Mouse (Mus musculus) kidney, postnatal 36 days (tissue): ENCODE data around the gene Adam19.

ENCODE experiments used
- DNase-seq, 2 experiments: peaks; one replicate each; pipeline ENCODE4 v3.0.0; 2021 to 2022; ENCODE audit warnings: mixed read lengths in 2 of 2

Gene Adam19

DNA sequence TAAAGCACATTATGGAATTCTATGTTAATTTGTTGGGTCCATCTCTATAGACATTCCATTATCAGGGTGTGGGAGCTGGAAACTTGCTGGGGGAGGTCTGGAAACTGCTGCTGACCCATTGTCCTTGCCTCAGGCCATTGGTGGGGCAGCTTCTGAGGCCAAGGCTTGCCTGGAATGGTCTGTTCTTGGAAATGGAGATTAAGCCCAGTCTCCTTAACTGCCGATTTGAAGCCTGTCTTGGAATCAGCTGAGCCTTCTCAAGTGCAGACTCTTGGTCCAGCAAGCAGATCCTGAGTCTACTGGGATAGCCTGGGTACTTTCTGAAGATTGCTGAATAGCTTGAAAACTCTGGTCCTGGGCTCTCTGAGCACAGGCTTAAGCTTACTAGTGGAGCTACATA is 51.3 kb downstream of the Adam19 start:
- no peak for DNase-seq

DNA sequence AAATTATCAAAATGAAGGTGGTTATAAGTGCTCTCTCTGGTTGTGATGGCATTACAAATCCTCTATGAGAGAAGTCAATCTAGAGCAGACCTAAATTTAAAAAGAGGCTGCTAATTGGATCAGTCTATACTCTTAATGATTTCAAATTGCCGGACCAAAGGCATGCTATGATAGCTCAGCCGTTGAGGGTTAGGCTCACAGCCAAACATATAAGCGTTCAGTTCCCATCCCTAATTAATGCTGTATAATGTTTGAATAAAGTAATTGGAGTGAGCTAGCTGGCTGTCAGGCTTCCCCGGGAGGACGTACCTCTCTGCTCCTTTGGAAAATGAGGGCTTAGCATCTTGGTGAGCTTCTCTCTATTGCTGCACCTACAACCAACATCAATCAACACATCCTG is 53.4 kb downstream of the Adam19 start:
- DNase-seq = no peak

DNA sequence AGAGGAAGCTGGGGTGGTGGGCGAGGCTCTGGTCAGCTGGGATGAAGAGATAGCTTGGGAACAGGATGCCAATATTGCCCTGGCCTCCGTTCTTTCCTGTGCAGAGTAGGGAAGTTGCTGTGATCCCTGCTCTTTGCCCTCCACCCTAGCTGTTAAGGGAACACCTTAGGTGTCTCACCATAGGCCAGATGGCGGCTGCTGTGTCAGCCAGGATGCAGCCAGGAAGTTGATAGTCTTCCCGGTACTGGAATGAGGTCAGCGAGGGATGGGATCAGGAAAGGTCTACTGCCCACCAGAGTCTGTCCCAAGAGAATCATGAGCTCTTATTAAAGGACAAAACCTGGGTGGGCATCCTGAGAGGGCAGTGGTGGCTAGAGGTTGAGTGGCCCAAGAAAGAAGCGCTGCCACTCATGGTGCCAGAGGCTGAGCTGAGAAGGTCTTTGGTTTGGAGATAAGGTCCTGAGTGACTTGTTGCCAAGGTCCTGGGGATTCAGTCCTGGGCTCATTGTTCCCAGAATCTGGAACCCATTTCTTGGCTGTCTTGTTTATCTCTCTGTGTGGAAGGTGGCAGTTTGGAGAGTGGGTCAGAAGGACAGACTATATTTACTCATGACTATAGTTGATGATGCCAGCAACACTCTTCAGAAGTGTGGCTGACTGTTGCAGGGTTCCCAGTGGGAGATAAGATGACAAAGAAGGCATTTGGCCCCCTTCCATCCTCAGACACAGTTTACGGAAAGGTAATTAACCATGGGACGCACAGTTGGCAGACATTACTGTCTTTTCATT is 54.6 kb downstream of the Adam19 start:
- peak in 1 of 2 experiments; percentile 25 for DNase-seq

DNA sequence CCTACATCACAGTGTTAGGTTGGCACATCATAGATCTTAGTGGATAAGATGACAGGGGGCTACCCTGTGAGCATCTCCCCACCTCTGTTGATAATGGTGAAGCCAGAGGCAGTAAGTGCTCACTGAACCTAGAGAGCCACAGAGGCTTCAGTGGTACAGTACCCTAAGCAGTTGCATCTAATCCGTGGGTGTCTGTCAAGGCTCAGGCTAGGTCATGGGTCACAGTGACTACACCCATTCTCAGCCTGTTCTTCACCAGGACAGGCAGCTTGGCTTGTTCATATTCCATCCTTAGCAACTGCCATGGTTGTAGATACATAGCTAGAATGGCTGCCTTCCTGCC is 55.1 kb downstream of the Adam19 start:
- no peak for DNase-seq

DNA sequence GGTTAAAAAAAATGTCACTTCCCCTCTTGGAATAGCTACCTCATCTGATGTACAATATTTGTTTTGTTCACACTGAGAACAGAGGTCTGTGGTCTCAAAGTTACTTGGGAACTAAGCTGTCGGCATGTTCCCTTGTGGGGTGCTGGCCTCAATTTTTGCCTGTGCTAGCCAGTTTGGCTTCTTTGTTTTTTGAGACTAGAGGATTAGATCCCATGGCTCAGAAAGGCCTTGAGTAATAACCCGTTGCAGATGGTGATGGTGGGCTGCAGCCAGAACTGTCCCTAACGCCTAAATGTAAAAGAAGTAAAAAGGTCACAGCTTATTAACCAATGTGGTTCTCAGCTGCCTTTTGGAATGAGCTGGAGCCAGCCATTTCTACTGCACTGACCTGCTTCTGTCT is 57.4 kb downstream of the Adam19 start:
- DNase-seq = no peak

DNA sequence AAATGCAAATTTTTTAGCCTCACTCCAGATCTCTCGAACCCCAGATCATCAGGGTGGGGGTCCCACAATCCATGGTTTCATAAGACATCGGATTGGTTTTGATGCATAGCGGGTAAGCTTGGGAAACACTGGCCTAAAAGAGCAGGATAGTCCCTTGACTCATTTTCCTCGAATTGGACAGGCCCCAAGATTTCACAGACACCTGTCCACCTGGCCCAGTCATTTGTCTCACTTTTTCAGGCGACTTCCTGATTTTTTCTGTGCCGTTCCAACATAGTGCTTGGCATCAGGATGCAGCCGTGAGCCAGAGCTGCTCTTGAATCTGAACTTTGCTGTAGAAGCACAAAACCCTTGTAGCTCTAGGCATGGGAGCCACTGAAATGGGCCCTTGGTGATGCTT is 58.4 kb downstream of the Adam19 start:
- no peak for DNase-seq

DNA sequence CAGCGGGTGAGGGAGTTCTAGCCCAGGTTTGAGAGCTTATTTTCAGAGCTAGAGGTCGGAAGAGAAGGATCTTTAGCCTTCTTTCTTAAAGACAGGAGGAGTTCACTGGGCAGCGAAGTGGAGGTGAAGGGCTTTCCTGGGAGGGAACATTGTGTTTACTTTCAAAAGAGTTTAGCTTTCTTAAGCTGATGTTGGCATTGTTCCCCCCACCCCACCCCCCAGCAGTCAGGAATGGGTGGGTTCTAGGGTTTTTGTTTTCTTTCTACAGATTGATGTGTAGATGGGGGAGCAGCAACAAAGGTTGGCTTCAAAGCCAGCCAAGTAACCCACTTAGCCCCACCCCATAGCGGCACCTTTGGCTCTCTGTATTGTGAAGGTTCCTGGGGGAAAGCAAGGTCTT is 59.2 kb downstream of the Adam19 start:
- DNase-seq = no peak

DNA sequence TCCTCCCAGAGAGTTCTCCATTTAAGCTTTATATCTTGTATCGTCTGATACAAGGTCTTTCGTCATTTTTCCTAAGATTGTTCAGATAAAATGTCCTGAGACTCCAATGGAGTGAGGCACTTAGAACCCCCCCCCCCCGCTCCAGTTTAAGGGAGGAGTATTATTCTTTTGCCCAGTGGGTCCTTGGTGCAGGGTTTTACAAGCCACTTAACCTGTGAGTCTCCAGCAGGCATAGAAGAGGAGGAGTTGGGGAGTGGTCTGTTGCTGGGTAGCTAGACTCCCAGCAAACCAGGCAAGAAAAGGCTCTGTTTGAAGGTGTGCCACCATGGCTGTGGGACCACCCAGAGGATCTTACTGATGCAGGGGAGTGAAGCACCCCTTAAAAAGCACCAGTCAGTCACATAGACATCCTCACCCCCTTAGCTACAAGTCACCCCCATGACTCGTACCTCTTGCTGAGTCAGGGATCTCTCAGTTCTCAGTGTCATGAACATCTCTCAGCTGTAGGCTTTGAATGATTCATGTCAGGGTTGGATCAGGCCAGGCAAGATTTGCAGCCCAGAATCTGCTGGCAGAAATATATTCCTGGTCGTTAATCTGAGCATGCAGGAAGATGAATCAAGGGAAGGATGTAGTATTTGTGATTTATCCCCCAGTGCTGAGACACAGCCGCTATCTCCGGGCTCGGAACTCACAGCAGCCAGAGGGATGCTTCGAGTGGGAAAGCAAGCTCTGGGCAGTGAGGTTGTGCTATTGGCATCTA is 59.8 kb downstream of the Adam19 start:
- peak; percentile 37 to 38 for DNase-seq

DNA sequence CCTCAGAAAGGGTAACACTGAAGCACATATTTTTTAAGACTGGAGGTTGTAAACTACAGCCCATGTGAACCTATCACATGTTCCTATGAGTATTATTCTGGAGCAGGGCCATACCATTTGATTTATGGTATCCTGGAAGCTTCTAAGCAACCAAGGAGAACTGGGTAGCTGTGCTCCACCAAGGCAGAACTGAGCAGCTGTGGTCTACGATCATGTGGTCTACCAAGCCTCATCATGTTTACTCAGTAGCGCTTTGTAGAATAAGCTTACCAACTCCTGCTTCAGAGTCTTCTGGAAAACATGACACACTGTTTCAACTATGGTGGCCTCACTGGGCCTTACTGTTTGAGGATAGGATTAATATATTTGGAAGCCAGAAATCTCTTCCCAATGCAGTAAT is 60.7 kb downstream of the Adam19 start:
- peak in 1 of 2 experiments; percentile 33 for DNase-seq

DNA sequence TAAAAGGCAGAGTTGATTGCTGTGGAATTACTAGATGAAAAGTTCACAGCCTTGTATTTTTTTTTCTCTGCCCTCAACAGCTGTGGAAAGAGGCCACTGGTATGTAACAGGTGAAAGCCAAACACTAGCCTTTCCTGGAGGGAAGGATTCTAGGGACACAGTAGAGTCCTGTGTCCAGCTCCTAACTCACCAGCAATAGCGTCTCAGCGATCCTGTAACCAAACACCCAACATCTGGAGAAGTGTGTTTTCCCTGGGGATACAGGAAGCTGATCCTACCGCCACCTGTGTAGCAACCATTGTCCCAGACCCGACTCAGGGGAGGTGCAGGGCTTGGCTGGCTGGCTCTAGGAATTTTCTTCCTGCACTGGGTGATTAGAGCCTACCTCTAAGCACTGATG is 63.8 kb downstream of the Adam19 start:
- no peak for DNase-seq

DNA sequence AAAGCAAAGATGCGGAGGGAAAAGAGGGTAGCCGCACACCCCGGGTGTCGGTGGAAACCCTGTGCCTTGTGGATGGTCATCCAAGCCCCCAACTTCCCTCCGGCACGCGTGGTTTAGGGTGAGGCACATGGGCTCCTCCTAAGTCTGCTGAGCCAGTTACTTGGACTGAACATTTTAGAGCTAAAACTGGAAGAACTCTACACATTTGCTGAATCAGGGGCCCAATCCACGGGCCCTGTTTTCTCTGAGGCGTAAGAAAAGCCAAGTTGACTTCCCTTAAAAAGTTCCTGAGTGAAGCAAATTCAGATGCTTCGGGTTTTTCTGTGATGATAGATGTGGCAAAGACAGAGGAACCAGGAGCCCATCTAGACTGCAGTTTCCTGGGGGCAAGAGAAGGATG is 64.3 kb downstream of the Adam19 start:
- no peak for DNase-seq

DNA sequence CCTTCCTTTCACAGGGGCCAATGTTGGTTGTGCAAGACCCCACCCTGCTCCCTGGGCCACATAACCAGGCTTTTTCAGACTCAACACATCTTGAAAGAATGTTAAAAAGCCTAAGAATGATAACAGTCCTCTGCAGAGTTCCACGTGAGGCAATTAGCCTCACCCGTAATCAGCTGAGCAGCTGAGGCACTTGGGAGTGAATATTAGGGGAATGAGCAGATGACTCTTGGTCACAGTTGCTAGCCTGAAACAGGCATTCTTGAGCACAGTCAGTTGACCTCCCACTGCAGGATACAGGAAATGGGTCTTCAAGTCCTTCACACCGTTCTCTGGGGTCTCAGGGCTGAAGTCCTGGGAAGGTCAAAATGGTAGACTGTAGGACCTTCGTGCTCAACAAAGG is 65.9 kb downstream of the Adam19 start:
- no peak for DNase-seq

DNA sequence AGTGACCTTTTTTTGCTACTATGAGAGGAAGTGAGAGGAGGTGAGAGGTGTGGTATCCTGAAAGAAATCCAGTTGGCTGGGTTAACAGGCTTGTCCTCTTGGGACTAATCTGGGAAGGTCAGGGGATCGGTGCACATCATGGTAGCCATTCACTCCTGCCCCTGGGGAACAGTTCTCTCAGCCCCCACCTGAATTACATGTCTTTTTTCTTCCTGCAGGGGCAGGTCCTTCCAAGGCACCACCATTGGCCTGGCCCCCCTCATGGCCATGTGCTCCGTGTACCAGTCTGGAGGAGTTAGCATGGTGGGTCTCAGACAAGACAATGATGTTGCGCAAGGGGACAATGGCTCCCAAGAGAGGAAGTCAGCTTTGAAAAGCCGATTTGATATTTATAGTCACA is 67.1 kb downstream of the Adam19 start:
- peak; percentile 13 to 21 for DNase-seq

DNA sequence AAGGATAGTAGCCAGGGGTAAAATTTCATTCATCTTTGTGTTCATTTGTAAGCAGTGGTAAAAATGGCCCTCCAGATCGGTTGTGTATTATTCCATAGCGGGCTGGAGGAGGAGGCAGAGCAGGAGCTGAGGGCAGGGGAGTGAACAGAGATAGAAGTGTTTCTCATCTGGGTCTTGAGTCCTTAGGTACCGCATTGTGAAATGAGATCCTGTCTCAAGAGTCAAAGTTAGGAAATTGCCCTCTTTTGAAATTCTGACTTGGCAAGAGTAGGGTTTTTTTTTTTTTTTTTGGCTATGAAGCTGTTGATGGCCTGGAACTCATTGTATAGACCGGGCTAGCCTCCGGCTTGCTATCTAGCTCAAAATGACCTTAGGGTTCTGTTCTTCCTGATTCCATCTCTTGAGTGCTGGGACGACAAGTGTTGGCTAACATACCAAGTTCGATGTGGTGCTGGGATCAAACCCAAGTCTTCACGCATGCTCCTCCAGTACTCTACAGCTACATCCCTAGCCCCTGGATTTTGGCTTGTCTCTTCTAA is 67.6 kb downstream of the Adam19 start:
- no peak for DNase-seq

DNA sequence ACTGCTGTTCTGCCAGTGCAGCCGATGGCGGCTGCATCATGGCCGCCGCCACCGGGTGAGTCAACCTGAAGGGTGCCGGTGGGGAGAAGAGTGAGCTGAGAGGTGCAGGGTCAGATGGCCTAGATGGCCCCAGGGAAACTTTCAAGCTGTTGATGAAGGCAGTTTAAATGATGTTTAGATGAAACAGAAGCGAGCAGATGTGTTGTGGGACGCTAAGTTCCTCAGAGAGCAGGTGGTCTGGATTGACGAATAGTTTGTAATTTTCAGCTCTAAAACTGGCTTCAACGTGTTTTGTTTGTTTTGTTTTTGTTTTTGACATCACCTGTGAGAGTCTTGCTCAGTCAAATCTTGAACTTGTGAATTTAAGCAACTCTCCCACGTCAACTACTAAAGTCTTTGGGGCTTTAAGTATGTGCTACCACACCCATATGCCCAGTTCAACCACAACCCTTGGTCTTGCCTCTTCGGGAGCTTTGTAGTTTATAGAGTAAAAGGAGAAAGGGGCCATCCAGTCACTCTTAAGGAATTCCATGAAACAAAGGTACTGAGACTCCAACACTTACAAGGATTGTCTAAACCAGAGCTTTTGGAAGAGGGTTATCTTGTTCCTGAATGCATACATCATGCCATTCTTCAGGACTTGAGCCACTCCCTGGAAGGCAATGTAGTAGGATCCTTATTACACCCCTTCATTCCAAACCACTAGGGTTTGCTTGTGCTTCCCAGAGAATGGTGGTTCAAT is 69.5 kb downstream of the Adam19 start:
- DNase-seq = no peak

DNA sequence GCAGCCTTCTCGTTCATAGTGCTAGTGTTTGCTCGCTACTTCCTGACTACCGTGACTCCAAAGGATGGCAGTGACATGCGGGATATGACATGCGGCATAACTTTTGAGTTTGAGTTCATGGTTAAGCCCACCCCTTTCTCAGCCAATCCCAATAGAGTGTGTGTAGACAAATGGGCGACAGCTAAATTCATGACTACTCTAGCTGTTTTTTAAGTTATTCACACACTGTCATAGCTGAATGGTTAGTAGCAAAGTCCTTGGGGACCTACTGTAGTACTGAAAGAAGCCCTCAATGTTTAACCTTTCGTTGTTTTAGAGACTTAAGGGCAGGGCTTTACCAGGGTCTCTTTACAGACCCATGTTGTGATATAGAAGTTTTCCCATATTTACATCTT is 70.0 kb downstream of the Adam19 start:
- DNase-seq = no peak

DNA sequence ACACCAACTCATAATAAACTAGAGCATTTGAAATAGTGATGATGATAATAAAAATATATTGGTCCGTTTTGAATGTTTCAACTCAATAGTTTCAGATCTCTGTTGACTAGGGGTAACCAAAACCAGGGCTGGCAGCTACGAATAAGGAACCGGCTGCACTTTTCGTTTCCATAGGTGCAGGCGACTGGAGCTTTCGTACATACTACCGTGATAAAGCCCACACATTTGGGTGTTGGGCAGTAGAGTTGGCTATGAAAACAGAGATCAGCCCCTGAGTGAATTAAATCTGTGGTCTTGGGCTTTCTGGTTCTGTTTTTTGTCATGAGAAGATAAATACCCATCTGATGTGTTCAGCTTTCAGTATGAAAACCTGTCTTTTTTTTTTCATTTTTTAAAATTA is 70.5 kb downstream of the Adam19 start:
- no peak for DNase-seq

DNA sequence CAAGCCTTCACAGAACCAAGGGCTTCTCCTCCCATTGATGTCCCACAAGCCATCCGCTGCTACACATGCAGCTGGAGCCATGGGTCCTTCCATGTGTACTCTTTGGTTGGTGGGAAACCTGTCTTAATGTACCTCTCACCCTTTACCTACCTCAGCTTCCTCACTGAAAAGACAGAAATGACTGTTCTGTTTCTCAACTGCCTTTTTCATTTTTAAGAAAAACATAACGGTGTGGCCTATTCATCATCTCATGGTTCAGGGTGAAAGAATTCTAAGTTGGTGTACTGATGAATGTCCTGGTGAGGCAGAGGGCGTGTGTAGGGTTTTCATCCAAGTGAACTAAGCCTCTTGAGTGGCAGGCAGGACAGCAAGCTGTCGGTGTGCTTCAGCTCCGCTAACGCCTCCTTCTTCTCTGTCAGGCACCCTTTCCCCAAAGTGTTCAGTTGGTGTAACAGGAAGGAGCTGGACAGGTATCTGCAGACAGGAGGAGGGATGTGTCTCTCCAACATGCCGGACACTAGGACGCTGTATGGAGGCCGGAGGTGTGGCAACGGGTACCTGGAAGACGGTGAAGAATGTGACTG is 71.1 kb downstream of the Adam19 start:
- no peak for DNase-seq

DNA sequence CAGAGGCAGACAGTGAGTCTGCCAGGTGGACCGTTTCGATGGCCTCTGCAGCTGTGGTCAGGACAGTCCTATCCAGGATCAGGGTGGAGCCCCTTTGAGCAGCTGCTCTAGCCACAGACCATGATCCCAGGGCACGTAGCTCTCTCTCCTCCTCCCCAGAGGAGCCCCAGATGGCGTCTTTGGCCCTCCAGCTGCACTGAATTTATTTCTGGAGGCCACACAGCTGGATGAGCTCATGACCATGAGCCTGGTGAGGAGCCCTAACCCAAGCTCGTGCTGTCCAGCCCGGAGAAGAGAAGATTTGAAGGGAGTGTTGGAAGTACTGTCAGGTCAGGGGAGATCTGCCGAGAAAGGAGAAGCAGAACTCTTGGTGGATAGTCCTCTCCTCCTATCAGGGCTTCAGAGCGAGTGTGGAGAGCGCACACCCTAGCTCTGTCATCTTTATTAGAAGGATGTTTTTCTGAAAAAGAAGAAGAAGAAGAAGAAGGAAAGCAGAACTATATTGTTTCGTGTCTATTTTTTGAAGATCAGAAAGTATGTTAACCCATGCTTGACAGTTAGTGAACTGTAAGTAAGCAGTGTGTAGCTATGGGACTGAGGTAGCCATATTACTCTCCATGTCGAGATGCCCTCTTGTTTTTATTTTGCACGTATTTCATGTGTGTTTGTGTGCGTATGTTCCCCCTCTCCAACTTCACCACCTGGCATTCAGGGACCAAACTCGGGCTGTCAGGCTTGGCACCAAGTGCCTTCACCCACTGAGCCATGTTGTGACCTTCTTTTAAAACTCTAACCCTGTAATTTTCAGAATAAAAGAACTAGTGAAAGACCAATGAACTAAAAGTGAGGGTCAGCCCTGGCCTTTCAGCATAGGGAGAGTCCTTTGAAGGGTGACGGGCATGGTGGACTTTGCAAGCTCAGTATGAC is 72.1 kb downstream of the Adam19 start:
- DNase-seq = peak; percentile 21 to 31

DNA sequence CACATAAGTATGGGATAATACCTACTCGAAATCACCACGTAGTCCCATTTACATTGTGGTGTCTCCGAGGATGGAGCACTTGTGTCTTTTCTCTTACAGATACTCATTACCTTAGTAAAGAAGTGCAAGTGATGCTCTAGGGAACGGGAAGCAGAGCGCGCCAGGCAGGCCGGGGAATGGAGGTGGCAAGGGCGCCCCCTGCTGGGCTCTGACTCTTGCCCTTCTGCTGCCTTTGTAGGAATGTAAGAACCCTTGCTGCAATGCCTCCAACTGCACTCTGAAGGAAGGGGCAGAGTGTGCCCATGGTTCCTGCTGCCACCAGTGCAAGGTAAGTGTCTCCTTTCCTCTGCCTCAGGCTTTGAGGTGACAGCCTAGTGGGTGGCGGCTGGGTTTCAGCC is 72.8 kb downstream of the Adam19 start:
- DNase-seq = peak; percentile 57 to 87

DNA sequence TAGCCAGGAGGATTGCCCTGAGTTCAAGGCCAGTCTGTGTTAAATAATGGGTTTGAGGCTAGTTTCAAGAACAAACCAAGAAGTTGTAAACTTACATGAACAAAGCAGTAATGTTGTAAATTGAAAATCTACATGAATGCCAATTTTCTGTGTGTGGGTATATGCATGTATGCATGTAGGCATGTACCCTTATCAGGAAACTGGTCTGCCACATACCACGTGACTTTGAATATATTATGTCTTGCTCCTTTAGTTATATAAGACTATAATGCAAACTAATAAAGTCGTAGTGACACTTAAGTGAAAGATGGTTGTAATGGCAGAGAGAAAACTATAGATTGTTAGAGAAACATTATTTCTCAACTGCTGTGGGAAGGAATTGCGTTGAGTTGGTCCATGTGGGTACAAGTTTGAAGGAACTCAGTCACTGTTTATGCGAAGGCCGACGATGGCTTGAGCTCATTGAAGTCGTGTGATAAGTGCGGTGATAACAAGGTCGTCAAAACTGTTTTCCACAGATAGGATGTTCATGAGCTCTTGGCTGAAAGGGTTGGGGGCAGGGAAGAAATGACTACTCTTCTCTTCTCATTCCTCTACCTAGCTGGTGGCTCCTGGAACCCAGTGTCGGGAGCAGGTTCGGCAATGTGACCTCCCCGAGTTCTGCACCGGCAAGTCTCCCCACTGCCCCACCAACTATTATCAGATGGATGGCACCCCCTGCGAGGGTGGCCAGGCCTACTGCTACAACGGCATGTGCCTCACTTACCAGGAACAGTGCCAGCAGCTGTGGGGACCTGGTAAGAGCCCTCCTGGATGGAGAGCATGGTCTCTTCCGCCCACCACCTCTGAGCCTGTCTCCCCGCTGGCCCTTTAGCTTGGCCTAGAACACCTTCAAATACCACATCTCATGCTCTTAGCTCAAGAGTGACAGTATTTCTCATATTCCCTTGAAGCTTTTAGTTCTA is 75.5 kb downstream of the Adam19 start:
- no peak for DNase-seq
